25 mouse cellular contexts compared by ENCODE assay signal in the genomic region with DNA sequence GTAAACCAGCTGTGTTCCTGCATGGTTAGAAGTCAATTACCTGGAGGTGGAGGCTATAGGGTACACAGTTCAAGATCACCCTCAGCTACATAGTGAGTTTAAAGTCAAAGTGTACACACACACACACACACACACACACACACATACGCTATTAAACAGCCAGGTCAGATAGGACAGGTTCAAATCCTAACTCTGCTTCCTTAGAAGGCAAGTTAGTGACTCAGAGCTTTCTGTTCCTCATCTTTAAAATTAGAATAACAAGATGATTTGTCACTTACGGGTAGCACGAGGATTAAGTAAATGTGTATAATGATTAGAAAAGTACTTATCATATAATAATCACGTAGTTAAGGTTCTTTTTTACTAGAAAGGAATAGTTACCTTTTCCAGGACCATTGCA.
"Had no signal": no experiment of that assay in that cellular context is flagged by ENCODE, and none has a peak within 500 bp of the region (broad histone marks: within the 10 kb centered on the region; RNA-seq: fewer than 3 reads in every experiment).

No protein-coding gene starts in this region.

- H3K27ac ChIP-seq: heart, adult 2 months; heart, embryonic 13.5 days; heart, embryonic 15.5 days; hindbrain, embryonic 10.5 days; hindbrain, embryonic 12.5 days; hindbrain, embryonic 14.5 days; intestine, embryonic 15.5 days; layer of hippocampus, adult 2 months; left cerebral cortex, adult 2 months; limb, embryonic 10.5 days; limb, embryonic 12.5 days; liver, embryonic 13.5 days had no signal

- H3K9ac ChIP-seq: heart, embryonic 13.5 days; heart, embryonic 15.5 days; hindbrain, embryonic 12.5 days; hindbrain, embryonic 14.5 days; intestine, embryonic 15.5 days; limb, embryonic 12.5 days; liver, embryonic 13.5 days had no signal

- H3K36me3 ChIP-seq: heart, embryonic 13.5 days; heart, embryonic 15.5 days; hindbrain, embryonic 10.5 days; hindbrain, embryonic 12.5 days; intestine, embryonic 15.5 days; limb, embryonic 10.5 days; limb, embryonic 12.5 days; liver, embryonic 13.5 days had no signal

- H3K9me3 ChIP-seq: heart, embryonic 13.5 days; heart, embryonic 15.5 days; hindbrain, embryonic 10.5 days; hindbrain, embryonic 12.5 days; intestine, embryonic 15.5 days; limb, embryonic 10.5 days; limb, embryonic 12.5 days; liver, embryonic 13.5 days had no signal

- H3K4me3 ChIP-seq: heart, adult 2 months; heart, embryonic 13.5 days; heart, embryonic 15.5 days; hindbrain, embryonic 10.5 days; hindbrain, embryonic 12.5 days; intestine, embryonic 15.5 days; layer of hippocampus, adult 2 months; left cerebral cortex, adult 2 months; limb, embryonic 10.5 days; limb, embryonic 12.5 days; liver, embryonic 13.5 days had no signal

- H3K27me3 ChIP-seq: heart, embryonic 13.5 days; heart, embryonic 15.5 days; intestine, embryonic 15.5 days; liver, embryonic 13.5 days had no signal

- H3K4me1 ChIP-seq: heart, embryonic 13.5 days; hindbrain, embryonic 10.5 days; hindbrain, embryonic 12.5 days; intestine, embryonic 15.5 days; limb, embryonic 12.5 days had no signal

- ATAC-seq: hindbrain, embryonic 16.5 days; inflammation-experienced regulatory T-cells, adult 6 months; intestine, embryonic 15.5 days; intestine, postnatal 0 days had no signal

- DNase-seq: gastrocnemius, postnatal 25 days; heart, adult 11 months; heart, adult 2 months; heart, postnatal 14 days; heart, postnatal 4 days; kidney, adult 18-20 months; kidney, adult 8-10 months; kidney, postnatal 10 days; kidney, postnatal 25 days; kidney, postnatal 4 days; liver; liver, embryonic 13.5 days had no signal
